Comparison of ENCODE assay signal across 10 mouse cellular contexts in the genomic region with DNA sequence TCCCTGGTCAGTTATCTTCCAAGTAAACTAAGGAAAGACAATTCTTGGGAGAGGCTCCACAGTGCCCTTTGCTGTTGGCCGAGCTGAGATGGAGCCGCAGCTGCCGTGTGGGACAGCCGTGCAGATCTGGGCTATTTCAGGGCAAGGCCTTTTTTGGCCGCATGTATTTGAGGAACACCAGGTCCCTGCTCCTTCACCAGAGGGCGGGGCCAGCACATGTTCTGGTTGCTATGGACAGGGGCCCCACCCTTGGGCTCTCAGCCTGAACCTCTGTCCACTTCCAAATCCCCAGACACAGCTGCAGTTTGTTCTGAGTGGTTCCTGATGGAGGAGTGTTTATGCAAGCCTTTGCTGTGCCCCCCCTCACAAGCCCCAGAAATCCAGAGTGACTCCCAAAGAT. TPM values are rescaled to one million over a fixed set of nuclear protein-coding genes. Genes with fewer than 3 reads are reported as not detected.
DNase-seq lines count a peak whose midpoint lies in the region; ATAC-seq and TF ChIP-seq lines count a peak whose summit lies in the region.
"Had no signal": no experiment of that assay in that cellular context is flagged by ENCODE, and none has a peak within 500 bp of the region (broad histone marks: within the 10 kb centered on the region; RNA-seq: fewer than 3 reads in every experiment).

No protein-coding gene starts in this region.

- H3K27me3 ChIP-seq in embryonic facial prominence, embryonic 15.5 days = peaks cover under 1% of the 10 kb centered on the region; the same call in 1 of the 2 replicates
- H3K27me3 ChIP-seq in lung, embryonic 14.5 days (ENCODE audit: insufficient read depth, low read length) = no peaks in the 10 kb centered on the region
- H3K27me3 ChIP-seq: Patski had no signal

- no peak overlapping the region for H3K9ac ChIP-seq in embryonic facial prominence, embryonic 15.5 days
- H3K9ac ChIP-seq in lung, embryonic 14.5 days = no peak overlapping the region
- H3K9ac ChIP-seq: midbrain, embryonic 12.5 days had no signal

- no peaks in the 10 kb centered on the region for H3K36me3 ChIP-seq in embryonic facial prominence, embryonic 15.5 days
- no peaks in the 10 kb centered on the region for H3K36me3 ChIP-seq in lung, embryonic 14.5 days (ENCODE audit: insufficient read depth)
- H3K36me3 ChIP-seq: midbrain, embryonic 12.5 days had no signal

- peaks cover 43% of the 10 kb centered on the region for H3K4me1 ChIP-seq in embryonic facial prominence, embryonic 15.5 days
- peaks cover 29% of the 10 kb centered on the region for H3K4me1 ChIP-seq in lung, embryonic 14.5 days (ENCODE audit: insufficient read depth)

- intact Hi-C loops in heart, postnatal 36 days (cut with DNase I) = no loop called here

- ATAC-seq in embryonic facial prominence, embryonic 15.5 days (ENCODE audit: insufficient number of reproducible peaks, low FRiP score, low TSS enrichment, low read depth) = 0 out of 2 replicates have a peak, but pooled peaks have one; percentile 39
- ATAC-seq in lung, embryonic 14.5 days (ENCODE audit: insufficient read depth) = no peak
- ATAC-seq in megakaryocyte-erythroid progenitor cell, adult 5-6 weeks (replicated peaks; ENCODE audit: low FRiP score, low TSS enrichment, poor library complexity, severe bottlenecking) = no peak
- ATAC-seq: Patski had no signal

- peak overlapping the region; percentile 90; the same call in 1 of the 2 replicates for H3K27ac ChIP-seq in embryonic facial prominence, embryonic 15.5 days (replicated peaks)
- H3K27ac ChIP-seq in lung, embryonic 14.5 days (ENCODE audit: low read depth) = peak overlapping the region; percentile 12; the same call in 1 of the 2 replicates
- H3K27ac ChIP-seq: midbrain, embryonic 12.5 days had no signal

- DNase-seq in 3134 (ENCODE audit: extremely low read depth, insufficient read length, low spot score) = peak; percentile 62
- DNase-seq in heart, postnatal 36 days = peak; percentile 81 to 85
- no peak for DNase-seq in lung, embryonic 14.5 days
- DNase-seq in retina, postnatal 1 day = no peak
- DNase-seq in left cerebral cortex, adult 9 months (ENCODE audit: low spot score in 2 of 2) = no peak
- no peak for DNase-seq in thymus, postnatal 36 days

- no peak overlapping the region for H3K4me2 ChIP-seq in embryonic facial prominence, embryonic 15.5 days (replicated peaks)
- no peak overlapping the region for H3K4me2 ChIP-seq in lung, embryonic 14.5 days
- H3K4me2 ChIP-seq: midbrain, embryonic 12.5 days had no signal

- 69% methylated on average over 6 of the region's 6 CpGs for WGBS in embryonic facial prominence, embryonic 15.5 days
- 56% methylated on average over 6 of the region's 6 CpGs for WGBS in lung, embryonic 14.5 days

- no peak overlapping the region for H3K4me3 ChIP-seq in embryonic facial prominence, embryonic 15.5 days (replicated peaks)
- H3K4me3 ChIP-seq in lung, embryonic 14.5 days (ENCODE audit: low read depth, low read length) = no peak overlapping the region
- H3K4me3 ChIP-seq: midbrain, embryonic 12.5 days had no signal

- H3K9me3 ChIP-seq in embryonic facial prominence, embryonic 15.5 days (replicated peaks) = no peaks in the 10 kb centered on the region
- no peaks in the 10 kb centered on the region for H3K9me3 ChIP-seq in lung, embryonic 14.5 days (ENCODE audit: low read depth, low read length)

- no peak for TF ChIP-seq CTCF in lung, embryonic 14.5 days (IDR thresholded peaks at IDR 0.05; ENCODE audit: low read depth)

RNA-seq across cellular contexts. Expression of gene Wbp2, which starts 13.6 kb away (rescaled TPM):
- 68.6 and 90.8 TPM in 2 replicates for polyA plus RNA-seq in embryonic facial prominence, embryonic 15.5 days (2015; fragmentation: Nextera tagmentation; extraction: Ambion mirVana)
- 100 to 1,000 TPM in 1 of 2 experiments, 10 to 100 TPM in 1; 97.0 to 106 TPM for total RNA-seq in heart, postnatal 36 days (2021)
- polyA plus RNA-seq in lung, embryonic 14.5 days (2014; fragmentation: Nextera tagmentation; extraction: Ambion mirVana) = 66.5 and 69.8 TPM in 2 replicates
- 57.6 and 94.8 TPM in 2 replicates for total RNA-seq in megakaryocyte-erythroid progenitor cell, adult 5-6 weeks (2014; fragmentation: Nextera tagmentation)
- 21.2 and 23.9 TPM in 2 replicates for total RNA-seq in megakaryocyte-erythroid progenitor cell, adult 5-6 weeks (2017)

RNA-seq across cellular contexts. Expression of gene Unc13d, which starts 22.6 kb away (rescaled TPM):
- 4.3 and 4.8 TPM in 2 replicates for polyA plus RNA-seq in embryonic facial prominence, embryonic 15.5 days (2015; fragmentation: Nextera tagmentation; extraction: Ambion mirVana)
- total RNA-seq in heart, postnatal 36 days (2021) = under 1 TPM; 0.41 to 0.42 TPM
- polyA plus RNA-seq in lung, embryonic 14.5 days (2014; fragmentation: Nextera tagmentation; extraction: Ambion mirVana) = 2.5 and 3.3 TPM in 2 replicates
- 47.1 and 58.7 TPM in 2 replicates for total RNA-seq in megakaryocyte-erythroid progenitor cell, adult 5-6 weeks (2014; fragmentation: Nextera tagmentation)
- 24.8 and 36.3 TPM in 2 replicates for total RNA-seq in megakaryocyte-erythroid progenitor cell, adult 5-6 weeks (2017)

RNA-seq across cellular contexts. Expression of gene Trim47, which starts 26.6 kb away (rescaled TPM):
- 25.1 and 27.6 TPM in 2 replicates for polyA plus RNA-seq in embryonic facial prominence, embryonic 15.5 days (2015; fragmentation: Nextera tagmentation; extraction: Ambion mirVana)
- 10 to 100 TPM; 25.2 to 34.2 TPM for total RNA-seq in heart, postnatal 36 days (2021)
- 12.7 and 13.2 TPM in 2 replicates for polyA plus RNA-seq in lung, embryonic 14.5 days (2014; fragmentation: Nextera tagmentation; extraction: Ambion mirVana)
- total RNA-seq in megakaryocyte-erythroid progenitor cell, adult 5-6 weeks (2014; fragmentation: Nextera tagmentation) = 8.7 and 12.2 TPM in 2 replicates
- 2.3 and 6.5 TPM in 2 replicates for total RNA-seq in megakaryocyte-erythroid progenitor cell, adult 5-6 weeks (2017)

RNA-seq across cellular contexts. Expression of gene Trim65, which starts 30.5 kb away (rescaled TPM):
- polyA plus RNA-seq in embryonic facial prominence, embryonic 15.5 days (2015; fragmentation: Nextera tagmentation; extraction: Ambion mirVana) = 5.2 and 6.1 TPM in 2 replicates
- total RNA-seq in heart, postnatal 36 days (2021) = 1 to 10 TPM; 7.4 to 7.6 TPM
- polyA plus RNA-seq in lung, embryonic 14.5 days (2014; fragmentation: Nextera tagmentation; extraction: Ambion mirVana) = 3.7 and 3.9 TPM in 2 replicates
- total RNA-seq in megakaryocyte-erythroid progenitor cell, adult 5-6 weeks (2014; fragmentation: Nextera tagmentation) = 17.4 and 20.5 TPM in 2 replicates
- total RNA-seq in megakaryocyte-erythroid progenitor cell, adult 5-6 weeks (2017) = 8.2 and 8.3 TPM in 2 replicates

RNA-seq across cellular contexts. Expression of gene Mrpl38, which starts 38.3 kb away (rescaled TPM):
- polyA plus RNA-seq in embryonic facial prominence, embryonic 15.5 days (2015; fragmentation: Nextera tagmentation; extraction: Ambion mirVana) = 86.9 and 93.7 TPM in 2 replicates
- total RNA-seq in heart, postnatal 36 days (2021) = 10 to 100 TPM; 62.9 to 63.4 TPM
- polyA plus RNA-seq in lung, embryonic 14.5 days (2014; fragmentation: Nextera tagmentation; extraction: Ambion mirVana) = 89.3 and 91.9 TPM in 2 replicates
- total RNA-seq in megakaryocyte-erythroid progenitor cell, adult 5-6 weeks (2014; fragmentation: Nextera tagmentation) = 79.8 and 89.1 TPM in 2 replicates
- total RNA-seq in megakaryocyte-erythroid progenitor cell, adult 5-6 weeks (2017) = 39.6 and 49.6 TPM in 2 replicates

Comparison
In these comparisons a context has a peak if more than half of its experiments do, and no peak if none do; other contexts are left out.
1. DNase-seq: peak in 3134 (single experiment) and heart, postnatal 36 days (2 of 2); none in lung, embryonic 14.5 days (single experiment), retina, postnatal 1 day (single experiment), left cerebral cortex, adult 9 months (0 of 2) and thymus, postnatal 36 days (0 of 2).
2. RNA of gene Unc13d, which starts 22.6 kb away (total RNA-seq): 24.8 to 58.7 TPM in megakaryocyte-erythroid progenitor cell, adult 5-6 weeks; 0.41 to 0.42 TPM in heart, postnatal 36 days; every median in the first group is over 10 times any median in the second.